Mouse (Mus musculus): ENCODE measurements around the gene Dlk1. TPM values are rescaled to one million over a fixed set of nuclear protein-coding genes. Genes with fewer than 3 reads are reported as not detected.

The Dlk1 gene
- 1.5 and 4.3 TPM in 2 replicates for polyA plus RNA-seq (2012; ENCODE audit: insufficient read depth, insufficient read length, missing spikeins)

GRCm38 (mm10) chr12:109452592-109452991 is at the start of gene Dlk1:
Dlk1 (plus strand) TSS chr12:109452823.
- Histone ChIP-seq H3K4me3 (ENCODE audit: insufficient read depth, low read depth, low read length) (no peak within 1 kb of the TSS), H3K27ac (replicated peaks; ENCODE audit: low read depth, low read length) (no peak within 1 kb of the TSS), H3K4me1 (ENCODE audit: control insufficient read depth, insufficient read depth, insufficient read length, low read length) (no peaks in the 10 kb centered on the region)

- Histone ChIP-seq H3K4me1 (ENCODE audit: control insufficient read depth, insufficient read depth, insufficient read length, low read length) (0 out of 2 replicates have a peak, but pooled peaks cover 4% of the 10 kb centered on the region), H3K4me3 (ENCODE audit: insufficient read depth, low read depth, low read length) (no peak overlapping the region), H3K27ac (replicated peaks; ENCODE audit: low read depth, low read length) (no peak overlapping the region)
Observed at GRCm38 (mm10) chr12:109402943-109403342, 49.7 kb upstream of the Dlk1 start.

GRCm38 (mm10) chr12:109403752-109404151 is 48.9 kb upstream of the Dlk1 start:
- Histone ChIP-seq H3K4me3 (ENCODE audit: insufficient read depth, low read depth, low read length) (no peak overlapping the region), H3K27ac (replicated peaks; ENCODE audit: low read depth, low read length) (no peak overlapping the region)

GRCm38 (mm10) chr12:109406018-109406417 is 46.6 kb upstream of the Dlk1 start:
- no peak overlapping the region for H3K27ac ChIP-seq (replicated peaks; ENCODE audit: low read depth, low read length)
- H3K4me1 ChIP-seq (ENCODE audit: control insufficient read depth, insufficient read depth, insufficient read length, low read length), result no peaks in the 10 kb centered on the region

More at GRCm38 (mm10) chr12:109403752-109404151, 48.9 kb upstream of the Dlk1 start:
- H3K4me1 ChIP-seq (ENCODE audit: control insufficient read depth, insufficient read depth, insufficient read length, low read length), result 0 out of 2 replicates have a peak, but pooled peaks cover 4% of the 10 kb centered on the region

GRCm38 (mm10) chr12:109410723-109411122 is 41.9 kb upstream of the Dlk1 start:
- no peak overlapping the region for H3K4me3 ChIP-seq (ENCODE audit: insufficient read depth, low read depth, low read length)
- H3K4me1 ChIP-seq (ENCODE audit: control insufficient read depth, insufficient read depth, insufficient read length, low read length), result no peaks in the 10 kb centered on the region
- no peak overlapping the region for H3K27ac ChIP-seq (replicated peaks; ENCODE audit: low read depth, low read length)

More at GRCm38 (mm10) chr12:109406018-109406417, 46.6 kb upstream of the Dlk1 start:
- H3K4me3 ChIP-seq (ENCODE audit: insufficient read depth, low read depth, low read length), result no peak overlapping the region

GRCm38 (mm10) chr12:109411172-109412070 is 41.2 kb upstream of the Dlk1 start:
- Histone ChIP-seq H3K4me1 (ENCODE audit: control insufficient read depth, insufficient read depth, insufficient read length, low read length) (no peaks in the 10 kb centered on the region), H3K4me3 (ENCODE audit: insufficient read depth, low read depth, low read length) (no peak overlapping the region), H3K27ac (replicated peaks; ENCODE audit: low read depth, low read length) (no peak overlapping the region)

GRCm38 (mm10) chr12:109412071-109412440 is 40.6 kb upstream of the Dlk1 start:
- Histone ChIP-seq H3K4me3 (ENCODE audit: insufficient read depth, low read depth, low read length) (no peak overlapping the region), H3K4me1 (ENCODE audit: control insufficient read depth, insufficient read depth, insufficient read length, low read length) (no peaks in the 10 kb centered on the region), H3K27ac (replicated peaks; ENCODE audit: low read depth, low read length) (no peak overlapping the region)

GRCm38 (mm10) chr12:109412675-109413074 is 39.9 kb upstream of the Dlk1 start:
- H3K4me3 ChIP-seq (ENCODE audit: insufficient read depth, low read depth, low read length), result no peak overlapping the region
- H3K27ac ChIP-seq (replicated peaks; ENCODE audit: low read depth, low read length), result no peak overlapping the region; the same call in 1 of the 2 replicates
- H3K4me1 ChIP-seq (ENCODE audit: control insufficient read depth, insufficient read depth, insufficient read length, low read length), result no peaks in the 10 kb centered on the region

GRCm38 (mm10) chr12:109413321-109413720 is 39.3 kb upstream of the Dlk1 start:
- Histone ChIP-seq H3K4me1 (ENCODE audit: control insufficient read depth, insufficient read depth, insufficient read length, low read length) (no peaks in the 10 kb centered on the region), H3K27ac (replicated peaks; ENCODE audit: low read depth, low read length) (no peak overlapping the region; the same call in 1 of the 2 replicates), H3K4me3 (ENCODE audit: insufficient read depth, low read depth, low read length) (no peak overlapping the region)

GRCm38 (mm10) chr12:109416681-109417080 is 35.9 kb upstream of the Dlk1 start:
- no peak overlapping the region for H3K27ac ChIP-seq (replicated peaks; ENCODE audit: low read depth, low read length)
- no peaks in the 10 kb centered on the region for H3K4me1 ChIP-seq (ENCODE audit: control insufficient read depth, insufficient read depth, insufficient read length, low read length)
- H3K4me3 ChIP-seq (ENCODE audit: insufficient read depth, low read depth, low read length), result no peak overlapping the region

- H3K27ac ChIP-seq (replicated peaks; ENCODE audit: low read depth, low read length), result no peak overlapping the region
- no peaks in the 10 kb centered on the region for H3K4me1 ChIP-seq (ENCODE audit: control insufficient read depth, insufficient read depth, insufficient read length, low read length)
- no peak overlapping the region for H3K4me3 ChIP-seq (ENCODE audit: insufficient read depth, low read depth, low read length)
Observed at GRCm38 (mm10) chr12:109417476-109418201, 35.0 kb upstream of the Dlk1 start.

GRCm38 (mm10) chr12:109420006-109420405 is 32.6 kb upstream of the Dlk1 start:
- no peak overlapping the region for H3K27ac ChIP-seq (replicated peaks; ENCODE audit: low read depth, low read length)
- no peak overlapping the region for H3K4me3 ChIP-seq (ENCODE audit: insufficient read depth, low read depth, low read length)
- no peaks in the 10 kb centered on the region for H3K4me1 ChIP-seq (ENCODE audit: control insufficient read depth, insufficient read depth, insufficient read length, low read length)

- no peak overlapping the region for H3K27ac ChIP-seq (replicated peaks; ENCODE audit: low read depth, low read length)
- H3K4me3 ChIP-seq (ENCODE audit: insufficient read depth, low read depth, low read length), result no peak overlapping the region
- H3K4me1 ChIP-seq (ENCODE audit: control insufficient read depth, insufficient read depth, insufficient read length, low read length), result no peaks in the 10 kb centered on the region
Observed at GRCm38 (mm10) chr12:109423163-109423562, 29.5 kb upstream of the Dlk1 start.

GRCm38 (mm10) chr12:109423716-109424429 is 28.8 kb upstream of the Dlk1 start:
- no peak overlapping the region for H3K27ac ChIP-seq (replicated peaks; ENCODE audit: low read depth, low read length)
- H3K4me3 ChIP-seq (ENCODE audit: insufficient read depth, low read depth, low read length), result no peak overlapping the region
- H3K4me1 ChIP-seq (ENCODE audit: control insufficient read depth, insufficient read depth, insufficient read length, low read length), result no peaks in the 10 kb centered on the region

All from brown adipose tissue, adult 24 weeks (tissue).